Mouse (Mus musculus) forebrain, embryonic 16.5 days (tissue): Measurements from ENCODE around the gene Cwh43. TPM values are rescaled to one million over a fixed set of nuclear protein-coding genes. Genes with fewer than 3 reads are reported as not detected.

Experiments used
- polyA plus RNA-seq: library from polyadenylated mRNA; unstranded; fragments of >200 nt; fragmentation: Nextera tagmentation; extraction: Ambion mirVana; gene quantifications from 2 replicates; pipeline ENCODE4 v1.2.1, GENCODE M21; 2015

Cwh43 gene
- polyA plus RNA-seq, 1 experiment from 2014 or later: not detected

Other genes starting within 250 kb of the Cwh43 start
- 48.4 and 50.7 TPM in 2 replicates for gene Fryl, start 149.5 kb upstream of the Cwh43 start, polyA plus RNA-seq
- 296 and 323 TPM in 2 replicates for gene Ociad1, start 113.3 kb upstream of the Cwh43 start, polyA plus RNA-seq
- gene Ociad2, start 65.0 kb upstream of the Cwh43 start, polyA plus RNA-seq: 21.5 and 22.6 TPM in 2 replicates
- 46.5 and 51.4 TPM in 2 replicates for gene Dcun1d4, start 74.9 kb downstream of the Cwh43 start, polyA plus RNA-seq
- gene Lrrc66, start 226.5 kb downstream of the Cwh43 start, polyA plus RNA-seq: not detected in 2 replicates
- 29.5 and 30.5 TPM in 2 replicates for gene Sgcb, start 241.7 kb downstream of the Cwh43 start, polyA plus RNA-seq
- gene Spata18, start 245.3 kb downstream of the Cwh43 start, polyA plus RNA-seq: 0.44 and 0.72 TPM in 2 replicates